Mouse (Mus musculus) heart, adult 2 months (tissue): Measurements from ENCODE around the gene Rmdn2. TPM values are rescaled to one million over a fixed set of nuclear protein-coding genes. Genes with fewer than 3 reads are reported as not detected.
A peak's percentile ranks its signal among the peaks of the same experiment; 100 is the strongest.

Source experiments
- DNase-seq, 2 experiments: peaks; one replicate each; pipeline ENCODE4 v3.0.0; 2021
- H3K27ac ChIP-seq: fragments of 200-600 bp; 2 replicates; pipeline ENCODE4 v1.8.1; 2022
- H3K27me3 ChIP-seq: fragments of 200-500 bp; 2 replicates; pipeline ENCODE4 v1.6.1; 2012; ENCODE audit warnings: mild to moderate bottlenecking, low read length, inconsistent platforms, mixed read lengths; ENCODE audit not compliant: control insufficient read depth, insufficient read depth
- H3K36me3 ChIP-seq: fragments of 200-500 bp; 2 replicates; pipeline ENCODE4 v1.6.1; 2012; ENCODE audit warnings: low read length, inconsistent platforms; ENCODE audit not compliant: control insufficient read depth, insufficient read depth
- H3K4me1 ChIP-seq: fragments of 200-500 bp; 2 replicates; pipeline ENCODE4 v1.6.1; 2011; ENCODE audit warnings: low read length; ENCODE audit not compliant: control insufficient read depth, insufficient read depth
- H3K4me3 ChIP-seq: fragments of 200-600 bp; 2 replicates; pipeline ENCODE4 v1.8.1; 2022
- H3K79me2 ChIP-seq: fragments of 200-500 bp; replicated peaks from 2 replicates; pipeline ENCODE4 v1.6.1; 2012; ENCODE audit warnings: mild to moderate bottlenecking, inconsistent platforms, low read length, moderate library complexity, mixed read lengths; ENCODE audit not compliant: control insufficient read depth, insufficient read depth
- H3K9ac ChIP-seq: fragments of 200-500 bp; 2 replicates; pipeline ENCODE4 v1.6.1; 2012; ENCODE audit warnings: low read depth, mild to moderate bottlenecking, control low read depth, inconsistent platforms, low read length, mixed read lengths
- CTCF ChIP-seq: fragments of 200-600 bp; IDR thresholded peaks from 2 replicates; pipeline ENCODE4 v1.8.1; 2022; ENCODE audit warnings: antibody characterized with exemption, mild to moderate bottlenecking, moderate library complexity
- EP300 ChIP-seq: fragments of 200-500 bp; IDR thresholded peaks from 2 replicates; pipeline ENCODE4 v1.6.1; 2011; ENCODE audit warnings: low read depth, low read length, control low read depth; ENCODE audit not compliant: insufficient read depth
- POLR2A ChIP-seq: fragments of 200-500 bp; IDR thresholded peaks from 2 replicates; pipeline ENCODE4 v1.6.1; 2011; ENCODE audit warnings: mild to moderate bottlenecking, low read depth, low read length, control low read depth; ENCODE audit not compliant: insufficient read depth
- WGBS: fragments of 180-500 bp; shearing (Covaris S2); methylation state at CpG from one replicate; pipeline ENCODE4 v1.1.7; 2018; 5-methylcytosine and 5-hydroxymethylcytosine counted together
- intact Hi-C: fragments of 180-260 bp; cut with DNase I; formaldehyde crosslinking; loops from one replicate; pipeline ENCODE4 v1.15.1; 2025
- polyA plus RNA-seq: library from polyadenylated mRNA; depleted of rRNA; stranded (reverse); fragments of >200 nt; gene quantifications from 2 replicates; pipeline ENCODE4 v1.2.3, GENCODE M21; 2012
- total RNA-seq, 2 experiments: library from RNA; stranded (reverse); gene quantifications; 2 replicates each; pipeline ENCODE4 v1.2.3; 2021

The Rmdn2 gene
- total and polyA plus RNA-seq, 3 experiments, result 3.5 to 12.5 (median 9.5) TPM

DNA sequence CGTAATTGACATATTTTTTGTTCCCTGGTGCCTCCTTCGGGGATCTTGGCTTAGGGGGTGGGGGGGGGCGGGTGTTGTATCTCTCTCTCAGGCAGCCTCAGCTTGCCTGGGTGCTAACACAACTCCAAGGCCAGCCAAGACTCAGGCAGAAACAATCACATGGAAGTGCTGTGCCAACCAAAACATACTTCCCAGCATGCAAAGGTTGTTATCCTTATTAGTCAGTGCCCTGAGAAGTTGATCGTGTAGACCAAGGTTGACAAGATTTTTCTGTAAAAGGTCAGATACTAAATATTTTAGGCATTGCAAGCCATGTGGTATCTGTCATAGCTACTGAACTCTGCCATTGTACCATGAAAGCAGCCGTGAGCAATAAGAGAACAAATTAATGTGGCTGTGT lies 89.2 kb downstream of the Rmdn2 start:
- Histone ChIP-seq H3K27me3 (no peaks in the 10 kb centered on the region), H3K36me3 (no peaks in the 10 kb centered on the region), H3K27ac (no peak overlapping the region), H3K4me1 (no peaks in the 10 kb centered on the region; the same call in 1 of the 2 replicates), H3K9ac (no peak overlapping the region), H3K79me2 (no peaks in the 10 kb centered on the region), H3K4me3 (no peak overlapping the region)
- 70% methylated on average over 5 of the region's 5 CpGs for WGBS
- no peak for TF ChIP-seq CTCF
- TF ChIP-seq POLR2A, result no peak
- no peak for TF ChIP-seq EP300
- intact Hi-C loops, result no loop called here
- DNase-seq, result no peak

DNA sequence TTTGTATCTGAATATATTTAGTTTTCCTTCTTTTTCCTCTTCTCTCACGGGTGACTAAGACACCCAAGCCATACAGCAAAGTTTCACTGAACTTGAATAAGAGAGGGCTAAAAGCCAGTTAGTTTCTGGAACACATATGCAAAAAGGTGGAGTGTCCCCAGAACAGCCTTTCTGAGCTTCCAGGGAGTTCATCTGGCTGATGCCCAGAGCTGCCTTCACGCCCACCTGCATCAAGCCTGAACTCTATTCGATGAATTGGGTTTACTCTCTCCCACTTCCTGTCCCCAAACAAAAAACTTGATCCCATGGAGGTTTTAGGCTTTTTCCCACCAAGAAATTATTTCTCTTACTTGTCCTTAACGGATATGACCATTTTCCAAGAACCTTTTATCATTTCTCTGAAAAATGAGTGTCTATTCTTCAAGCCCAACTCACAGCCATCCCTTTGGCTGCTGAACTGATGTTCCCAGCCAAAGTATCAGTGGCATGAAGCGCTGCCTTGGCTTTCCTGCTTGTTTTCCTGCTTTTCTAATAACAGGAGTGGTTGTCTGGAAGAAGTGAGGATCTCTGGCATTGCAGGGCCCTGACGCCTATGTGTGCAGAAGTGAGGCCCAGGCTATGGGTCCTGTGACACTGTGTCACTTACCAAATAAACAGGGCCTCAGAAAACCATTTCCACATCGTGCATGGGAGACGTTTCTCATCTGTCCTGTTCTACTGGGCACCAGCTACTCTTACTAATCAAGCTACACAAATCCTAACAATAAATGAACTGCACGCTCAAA lies 94.2 kb downstream of the Rmdn2 start:
- WGBS, result 62% methylated on average over 9 of the region's 9 CpGs
- no peaks in the 10 kb centered on the region for H3K79me2 ChIP-seq
- DNase-seq, result peak; percentile 25 to 34
- H3K36me3 ChIP-seq, result no peaks in the 10 kb centered on the region
- no peaks in the 10 kb centered on the region for H3K27me3 ChIP-seq
- H3K27ac ChIP-seq, result no peak overlapping the region; the same call in 1 of the 2 replicates
- no peaks in the 10 kb centered on the region; the same call in 1 of the 2 replicates for H3K4me1 ChIP-seq
- TF ChIP-seq CTCF (no peak), EP300 (no peak), POLR2A (no peak)
- no peak overlapping the region for H3K4me3 ChIP-seq
- intact Hi-C loops, result loop anchor here (5.0 kb wide), 1 partner anchor 81 kb away; no protein-coding TSS in a partner anchor
- no peak overlapping the region for H3K9ac ChIP-seq

GRCm38 (mm10) chr17:79708168-79708567 lies 96.5 kb downstream of the Rmdn2 start:
- TF ChIP-seq CTCF (no peak), EP300 (no peak), POLR2A (no peak)
- no peak for DNase-seq
- no peaks in the 10 kb centered on the region for H3K36me3 ChIP-seq
- no peaks in the 10 kb centered on the region for H3K79me2 ChIP-seq
- peaks cover 3% of the 10 kb centered on the region for H3K27me3 ChIP-seq
- no peak overlapping the region for H3K9ac ChIP-seq
- no peak overlapping the region for H3K27ac ChIP-seq
- H3K4me1 ChIP-seq, result no peaks in the 10 kb centered on the region; the same call in 1 of the 2 replicates
- WGBS, result 33% methylated on average over 7 of the region's 7 CpGs
- H3K4me3 ChIP-seq, result no peak overlapping the region
- intact Hi-C loops, result loop anchor here (5.0 kb wide), 1 partner anchor 79 kb away; no protein-coding TSS in a partner anchor

- no peaks in the 10 kb centered on the region for H3K79me2 ChIP-seq
- H3K36me3 ChIP-seq, result no peaks in the 10 kb centered on the region
- H3K9ac ChIP-seq, result no peak overlapping the region
- no peak overlapping the region for H3K27ac ChIP-seq
- H3K4me3 ChIP-seq, result no peak overlapping the region
- DNase-seq, result no peak
- H3K27me3 ChIP-seq, result peaks cover 12% of the 10 kb centered on the region
- H3K4me1 ChIP-seq, result peaks cover 1% of the 10 kb centered on the region; the same call in 1 of the 2 replicates
- intact Hi-C loops, result loop anchor here (5.0 kb wide), 2 partner anchors 78 to 602 kb away; no protein-coding TSS in a partner anchor
- no peak for TF ChIP-seq EP300
- TF ChIP-seq POLR2A, result no peak
- TF ChIP-seq CTCF, result no peak
- 78% methylated on average over 1 of the region's 1 CpGs for WGBS
Measured at GRCm38 (mm10) chr17:79709718-79710117, 98.1 kb downstream of the Rmdn2 start.

- H3K9ac ChIP-seq, result no peak overlapping the region
- no peak for TF ChIP-seq CTCF
- DNase-seq, result no peak
- peaks cover 12% of the 10 kb centered on the region for H3K27me3 ChIP-seq
- no peaks in the 10 kb centered on the region for H3K36me3 ChIP-seq
- no peak overlapping the region for H3K27ac ChIP-seq
- intact Hi-C loops, result loop anchor here (5.0 kb wide), 1 partner anchor 603 kb away; no protein-coding TSS in a partner anchor
- H3K79me2 ChIP-seq, result no peaks in the 10 kb centered on the region
- peaks cover 1% of the 10 kb centered on the region; the same call in 1 of the 2 replicates for H3K4me1 ChIP-seq
- WGBS, result 44% methylated on average over 15 of the region's 15 CpGs
- no peak overlapping the region for H3K4me3 ChIP-seq
Measured at GRCm38 (mm10) chr17:79710246-79710842, 98.7 kb downstream of the Rmdn2 start.

- Histone ChIP-seq H3K27ac (no peak overlapping the region), H3K27me3 (peaks cover 14% of the 10 kb centered on the region), H3K4me1 (peaks cover 1% of the 10 kb centered on the region; the same call in 1 of the 2 replicates), H3K4me3 (no peak overlapping the region), H3K9ac (no peak overlapping the region), H3K79me2 (no peaks in the 10 kb centered on the region), H3K36me3 (no peaks in the 10 kb centered on the region)
- 44% methylated on average over 6 of the region's 6 CpGs for WGBS
- DNase-seq, result no peak
- TF ChIP-seq CTCF (no peak), EP300 (no peak), POLR2A (no peak)
- intact Hi-C loops, result loop anchor here (5.0 kb wide), 1 partner anchor 605 kb away; no protein-coding TSS in a partner anchor
Measured at GRCm38 (mm10) chr17:79711944-79712343, 100.3 kb downstream of the Rmdn2 start.
